Mouse (Mus musculus) layer of hippocampus, postnatal 36 days (tissue): ENCODE data around the gene Angptl8. TPM values are rescaled to one million over a fixed set of nuclear protein-coding genes. Genes with fewer than 3 reads are reported as not detected.
"Not testable (repeated sequence)": the region's sequence is repeated elsewhere in the genome, so short reads cannot be mapped to it uniquely, and the experiment has no call there.

ENCODE experiments used
- DNase-seq, 2 experiments: peaks; one replicate each; pipeline ENCODE4 v3.0.0; 2022
- total RNA-seq, 2 experiments: library from RNA; stranded (reverse); gene quantifications; 2 replicates each; pipeline ENCODE4 v1.2.3; 2021

Gene Angptl8
- total RNA-seq, 2 experiments from 2014 or later, result not detected

DNA sequence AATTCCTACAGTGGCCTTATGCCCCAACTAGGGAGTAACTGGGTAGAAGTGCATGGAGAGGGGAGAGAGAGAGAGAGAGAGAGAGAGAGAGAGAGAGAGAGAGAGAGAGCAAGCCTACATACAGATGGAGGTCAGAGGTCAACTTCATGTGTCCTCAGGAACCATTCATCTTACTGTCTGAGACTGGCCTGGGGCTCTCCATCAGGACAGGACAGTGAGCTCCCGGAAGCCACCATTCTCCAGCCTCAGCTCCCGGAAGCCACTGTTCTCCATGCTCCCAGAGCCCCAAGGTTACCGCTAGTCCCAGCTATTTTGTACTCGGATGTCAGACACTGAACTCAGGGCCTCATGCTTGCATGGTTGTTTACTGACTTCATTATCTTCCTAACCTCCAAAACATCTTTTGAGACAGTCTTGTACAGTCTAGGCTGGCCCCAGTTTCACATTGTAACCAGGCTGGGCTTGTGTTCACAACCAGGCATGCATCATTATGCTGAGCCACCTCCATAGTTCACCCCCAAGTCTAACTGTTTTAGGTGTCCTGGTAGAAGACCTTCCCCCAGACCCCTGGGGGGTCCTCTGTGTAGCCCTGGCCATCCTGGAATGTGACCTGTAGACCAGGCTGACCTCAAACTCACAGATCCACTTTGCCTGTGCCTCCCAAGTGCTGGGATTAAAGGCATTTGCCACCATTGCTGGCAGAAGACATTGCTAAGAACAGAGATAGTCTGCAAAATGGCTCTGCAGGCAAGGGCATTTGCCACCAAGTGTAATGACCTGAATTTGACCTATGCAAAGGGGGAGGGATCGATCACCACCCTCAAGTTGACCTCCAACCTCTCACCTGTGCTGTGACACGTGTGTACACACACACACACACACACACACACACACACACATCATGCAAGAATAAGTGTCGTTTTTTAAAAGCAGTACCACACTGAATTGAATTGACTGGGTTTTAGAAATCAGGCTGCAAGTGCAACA is 14.7 kb downstream of the Angptl8 start:
- DNase-seq, result no peak

DNA sequence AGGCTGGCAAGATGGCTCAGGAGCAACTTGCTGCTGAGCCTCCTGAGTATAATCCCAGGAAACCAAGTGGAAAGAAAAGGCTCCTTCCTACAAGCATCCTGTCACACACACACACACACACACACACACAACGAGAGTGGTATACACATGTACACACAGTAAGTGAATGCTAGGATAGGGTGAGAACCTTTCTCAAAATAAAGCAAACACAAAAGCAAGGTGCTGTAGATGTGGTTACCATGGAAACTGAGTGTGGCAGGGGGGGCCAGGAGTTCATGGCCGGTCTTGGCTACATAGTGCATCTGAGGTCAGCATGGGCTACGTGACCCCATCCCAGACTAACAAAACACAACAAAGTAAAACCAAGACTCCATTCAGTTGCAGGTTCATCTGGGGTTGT is 15.8 kb downstream of the Angptl8 start:
- no peak for DNase-seq

DNA sequence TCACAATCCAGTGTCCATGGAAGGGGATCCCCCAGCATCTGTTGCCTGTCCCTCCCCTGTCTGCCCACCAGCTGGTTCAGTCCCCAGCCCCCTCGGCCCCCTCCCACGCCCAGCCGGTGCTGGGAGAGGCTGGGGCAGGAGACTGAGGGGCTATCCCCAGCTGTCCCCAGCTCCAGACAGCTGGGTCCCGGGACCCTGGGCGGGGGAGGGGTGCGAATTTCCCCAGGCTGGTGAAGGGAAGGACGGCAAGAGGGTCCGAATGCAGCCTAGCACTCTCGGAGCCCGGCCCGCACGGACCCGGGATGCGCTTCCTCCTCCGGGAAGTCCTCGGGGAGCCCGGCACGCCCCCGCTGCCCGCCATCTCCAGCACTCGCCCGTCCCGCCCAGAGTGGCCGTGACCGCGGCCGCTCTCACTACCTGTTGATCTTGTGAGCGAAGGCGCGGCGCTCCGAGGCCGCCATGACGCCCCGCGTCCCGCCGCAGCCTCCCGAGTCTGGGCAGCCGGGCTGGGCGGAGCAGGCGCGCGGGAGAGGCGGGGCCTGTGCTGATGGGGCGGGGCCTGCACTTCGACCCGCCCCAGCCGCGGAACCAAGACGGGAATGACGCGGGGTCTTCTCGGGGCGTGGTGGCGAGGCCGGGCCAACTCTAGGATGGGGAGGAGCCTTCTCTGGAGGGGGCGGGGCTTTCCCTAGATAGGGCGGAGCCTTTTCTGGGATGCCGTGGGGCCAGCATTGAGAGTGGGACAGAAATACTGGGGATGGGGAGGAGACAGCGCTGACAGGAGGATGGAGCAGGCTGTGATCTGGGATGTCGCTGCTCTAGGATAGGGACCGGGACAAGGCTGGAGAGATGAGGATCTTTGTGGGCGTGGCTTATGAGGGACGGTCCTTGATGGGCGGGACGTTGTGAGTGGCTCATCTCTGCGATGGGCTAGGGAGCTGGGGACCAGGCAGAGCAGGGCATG is 17.1 kb downstream of the Angptl8 start, which contains the start of gene Dock6:
Gene Dock6 (minus strand): TSS at position 508 of the 964 bp plus-strand sequence.
- DNase-seq, result peak; percentile 74 to 77

DNA sequence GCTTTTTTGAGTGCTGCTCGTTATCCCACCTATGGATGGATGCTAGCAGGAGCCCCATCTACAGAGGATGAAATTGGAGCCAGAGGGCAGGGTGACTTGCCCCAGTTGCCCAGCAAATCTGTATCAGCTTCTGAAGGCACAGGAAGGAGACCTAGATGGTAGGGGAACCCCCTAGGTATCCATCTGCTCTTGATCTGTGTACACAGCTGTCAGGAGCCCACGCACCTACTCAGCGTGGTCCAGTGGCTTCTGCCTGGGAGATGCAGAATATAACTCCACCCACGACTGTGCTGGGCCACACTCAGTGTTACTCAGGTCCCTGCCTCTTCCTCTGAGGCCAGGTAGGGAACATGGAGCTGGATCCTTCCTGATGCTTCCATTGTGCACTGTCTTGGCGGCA is 18.7 kb downstream of the Angptl8 start:
- DNase-seq, result no peak

DNA sequence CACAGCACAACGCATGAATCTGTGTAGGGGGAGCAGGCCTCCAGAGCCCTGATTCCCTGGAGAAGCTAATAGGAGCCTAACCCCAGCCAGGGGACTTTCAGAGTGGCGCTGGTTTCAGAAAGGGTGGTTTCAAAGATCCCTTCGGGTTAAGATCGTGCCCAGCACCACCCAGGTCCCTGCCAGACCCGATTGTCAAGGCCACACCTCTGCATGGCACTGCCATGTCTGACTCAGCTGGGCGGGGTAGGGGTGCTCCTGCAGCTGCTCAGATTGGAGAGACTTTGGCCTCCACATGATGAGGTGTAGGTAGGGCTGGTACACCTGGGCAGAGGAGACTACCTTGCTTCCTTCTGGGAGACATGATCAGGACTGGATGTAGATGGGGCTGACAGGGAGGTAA is 19.6 kb downstream of the Angptl8 start:
- no peak for DNase-seq

DNA sequence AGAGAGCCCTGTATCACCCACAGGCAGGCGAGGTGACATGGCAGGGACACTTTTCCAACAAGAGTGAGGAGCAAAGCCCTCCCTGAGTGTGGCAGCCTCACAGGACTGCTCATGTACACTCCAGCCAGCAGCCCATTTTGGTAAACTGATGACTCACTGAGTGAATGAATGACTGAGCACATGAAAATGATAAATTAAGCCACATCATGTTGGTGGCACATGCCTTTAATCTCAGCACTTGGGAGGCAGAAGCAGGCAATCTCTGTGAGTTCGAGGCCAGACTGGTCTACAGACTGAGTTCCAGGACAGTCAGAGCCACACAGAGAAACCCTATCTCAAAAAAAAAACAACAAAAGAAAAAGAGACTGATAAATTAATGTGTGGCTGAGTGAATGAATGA is 22.2 kb downstream of the Angptl8 start:
- no peak for DNase-seq

DNA sequence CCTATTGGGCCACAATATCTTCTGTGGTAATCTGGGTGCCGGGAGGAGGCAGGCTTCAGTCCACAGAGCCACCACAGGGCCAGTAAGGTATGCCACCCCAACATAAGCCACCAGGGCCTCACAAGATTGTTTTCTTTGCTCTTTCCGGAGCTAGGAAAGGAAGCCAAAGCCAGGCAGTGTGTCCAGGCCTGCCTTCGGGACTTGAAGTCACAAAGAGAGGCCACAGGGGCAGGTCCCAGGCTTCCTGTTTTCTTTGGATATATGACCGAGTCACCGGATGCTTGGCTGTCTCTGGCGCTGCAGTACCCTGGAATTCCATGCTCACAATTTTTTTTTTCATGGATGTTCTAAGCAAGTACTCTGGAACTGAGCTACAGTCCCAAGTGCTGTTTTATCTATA is 22.8 kb downstream of the Angptl8 start:
- no peak for DNase-seq

DNA sequence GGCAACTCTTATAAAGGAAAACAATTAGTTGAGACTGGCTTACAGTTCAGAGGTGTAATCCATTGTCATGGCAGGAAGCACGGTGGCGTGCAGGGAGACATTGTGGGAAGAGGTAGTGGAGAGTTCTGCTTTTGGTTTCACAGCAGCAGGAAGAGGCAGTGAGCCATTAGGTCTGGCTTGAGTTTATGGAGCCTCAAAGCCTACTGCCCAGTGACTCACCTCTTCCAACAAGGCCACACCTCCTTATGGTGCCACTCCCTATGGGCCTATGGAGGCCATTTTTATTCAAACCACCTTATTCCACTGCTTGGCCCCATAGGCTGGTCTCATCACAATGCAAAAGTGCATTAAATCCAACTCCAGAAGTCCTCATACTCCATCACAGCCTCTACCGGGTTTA is 24.3 kb downstream of the Angptl8 start:
- DNase-seq, result no peak

DNA sequence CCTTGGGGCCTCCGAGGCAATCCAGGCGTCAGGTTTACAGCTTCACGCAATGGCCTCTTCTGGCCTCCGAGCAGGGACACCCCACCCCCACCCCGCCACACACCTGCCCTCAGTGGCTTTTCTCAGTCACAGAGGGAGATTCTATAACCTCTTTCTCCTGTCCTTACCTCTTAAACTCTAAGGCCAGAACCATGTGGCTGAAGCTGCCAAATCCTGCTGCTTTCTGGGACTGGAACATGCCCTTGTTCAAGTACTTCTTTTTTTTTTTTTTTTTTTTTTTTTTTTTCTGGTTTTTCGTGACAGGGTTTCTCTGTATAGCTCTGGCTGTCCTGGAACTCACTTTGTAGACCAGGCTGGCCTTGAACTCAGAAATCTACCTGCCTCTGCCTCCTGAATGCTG is 25.0 kb downstream of the Angptl8 start:
- not testable (repeated sequence) for DNase-seq

DNA sequence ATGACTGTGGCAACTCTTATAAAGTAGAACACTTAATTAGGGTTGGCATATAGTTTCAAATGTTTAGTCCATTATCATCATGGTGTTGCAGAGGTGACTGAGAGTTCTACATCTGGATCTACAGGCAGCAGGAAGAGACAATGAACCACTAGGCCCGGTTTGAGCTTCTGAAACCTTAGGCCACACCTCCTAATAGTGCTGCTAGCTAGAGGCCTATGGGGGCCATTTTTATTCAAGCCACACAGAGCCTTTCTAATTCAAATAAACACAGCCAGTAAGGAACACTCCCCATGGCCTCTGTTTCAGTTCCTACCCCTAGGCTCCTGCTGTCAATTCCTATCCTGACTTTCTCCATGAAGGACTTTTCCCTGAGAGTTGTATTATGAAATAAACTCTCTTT is 26.9 kb downstream of the Angptl8 start:
- no peak for DNase-seq

DNA sequence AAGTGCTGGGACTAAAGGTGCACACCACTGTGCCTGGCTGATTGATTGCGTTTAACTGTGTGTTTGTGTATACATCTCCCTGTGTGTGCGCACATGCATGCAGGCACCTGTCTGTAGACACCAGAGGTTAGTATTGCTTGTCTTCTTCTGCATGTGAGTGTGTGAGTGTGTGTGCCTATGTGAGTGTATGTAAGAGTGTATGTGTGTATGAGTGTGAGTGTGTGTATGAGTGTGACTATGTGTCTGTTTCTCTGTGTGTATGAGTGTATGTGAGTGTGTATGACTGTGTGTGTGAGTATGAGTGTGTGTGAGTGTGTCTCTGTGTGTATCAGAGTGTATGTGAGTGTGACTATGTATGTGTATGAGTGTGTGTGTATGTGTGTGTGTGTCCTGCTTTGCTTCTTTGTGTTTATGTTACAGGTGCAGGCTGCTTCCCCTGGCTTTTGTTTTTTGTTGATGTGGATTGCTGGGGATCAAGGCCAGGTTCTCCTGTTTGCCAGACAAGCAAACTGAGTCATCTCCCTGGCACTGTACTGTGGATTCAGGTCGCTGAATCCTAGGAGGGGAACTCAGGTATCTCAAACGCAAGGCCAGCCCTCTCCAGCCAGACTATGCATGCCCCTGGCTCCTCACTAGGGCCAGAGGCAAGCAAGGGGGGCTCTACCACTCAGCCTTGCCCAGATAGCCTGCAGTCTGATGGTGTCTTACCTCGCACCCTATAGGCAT is 30.5 kb downstream of the Angptl8 start:
- DNase-seq, result no peak

DNA sequence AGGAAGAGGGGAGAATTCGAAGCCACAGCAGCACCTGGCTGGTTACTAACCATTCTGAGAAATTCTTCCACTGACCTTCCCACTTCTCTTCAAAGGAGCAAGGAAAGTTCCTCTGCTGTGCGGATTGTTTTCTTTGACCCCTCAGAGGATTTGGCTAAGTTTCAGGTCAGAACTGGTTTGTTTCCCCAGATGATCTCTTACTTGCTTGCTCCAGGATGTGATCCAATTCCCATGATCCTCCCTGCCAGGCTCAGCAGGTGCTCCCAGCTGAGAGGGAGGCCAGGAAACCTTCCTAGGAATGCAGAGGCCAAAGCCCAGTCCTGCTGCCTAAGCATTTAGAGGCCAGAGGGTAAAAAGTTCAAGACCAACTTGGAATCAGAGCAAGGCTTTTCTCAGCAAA is 31.3 kb downstream of the Angptl8 start:
- DNase-seq, result no peak

DNA sequence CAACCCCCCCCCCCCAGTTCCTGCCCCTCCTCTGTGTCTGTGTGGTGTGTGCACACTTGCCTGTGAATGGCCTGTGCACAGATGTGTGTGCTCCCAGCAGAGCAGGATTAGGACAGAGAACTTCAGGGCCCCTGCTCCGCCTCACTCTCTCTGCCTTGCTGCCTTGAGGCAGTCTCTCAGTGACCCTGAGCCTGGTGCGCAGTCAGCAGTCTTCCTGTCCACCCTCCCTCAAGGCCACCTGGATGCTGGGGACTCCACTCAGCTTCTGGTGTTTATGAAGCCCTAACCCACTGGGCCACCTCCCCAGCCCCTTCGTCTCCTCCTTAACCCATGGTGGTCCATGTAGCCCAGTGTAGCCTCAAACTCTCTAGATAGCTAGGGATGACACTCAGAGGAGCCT is 32.4 kb downstream of the Angptl8 start:
- no peak for DNase-seq

DNA sequence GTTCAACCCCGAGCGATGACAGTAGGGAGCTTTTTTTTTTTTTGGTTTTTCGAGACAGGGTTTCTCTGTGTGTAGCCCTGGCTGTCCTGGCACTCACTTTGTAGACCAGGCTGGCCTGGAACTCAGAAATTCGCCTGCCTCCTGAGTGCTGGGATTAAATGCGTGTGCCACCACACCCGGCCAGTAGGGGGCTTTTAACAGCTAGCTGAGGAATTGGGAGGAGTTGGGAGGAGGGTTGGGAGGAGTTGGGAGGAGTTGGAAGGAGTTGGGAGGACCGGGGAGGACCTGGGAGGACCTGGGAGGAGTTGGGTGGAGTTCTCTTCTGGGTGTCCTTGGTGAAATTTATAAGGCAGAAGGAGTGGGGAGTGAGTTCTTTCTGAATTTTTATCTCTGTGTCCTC is 34.0 kb downstream of the Angptl8 start:
- DNase-seq, result peak; percentile 31 to 50

DNA sequence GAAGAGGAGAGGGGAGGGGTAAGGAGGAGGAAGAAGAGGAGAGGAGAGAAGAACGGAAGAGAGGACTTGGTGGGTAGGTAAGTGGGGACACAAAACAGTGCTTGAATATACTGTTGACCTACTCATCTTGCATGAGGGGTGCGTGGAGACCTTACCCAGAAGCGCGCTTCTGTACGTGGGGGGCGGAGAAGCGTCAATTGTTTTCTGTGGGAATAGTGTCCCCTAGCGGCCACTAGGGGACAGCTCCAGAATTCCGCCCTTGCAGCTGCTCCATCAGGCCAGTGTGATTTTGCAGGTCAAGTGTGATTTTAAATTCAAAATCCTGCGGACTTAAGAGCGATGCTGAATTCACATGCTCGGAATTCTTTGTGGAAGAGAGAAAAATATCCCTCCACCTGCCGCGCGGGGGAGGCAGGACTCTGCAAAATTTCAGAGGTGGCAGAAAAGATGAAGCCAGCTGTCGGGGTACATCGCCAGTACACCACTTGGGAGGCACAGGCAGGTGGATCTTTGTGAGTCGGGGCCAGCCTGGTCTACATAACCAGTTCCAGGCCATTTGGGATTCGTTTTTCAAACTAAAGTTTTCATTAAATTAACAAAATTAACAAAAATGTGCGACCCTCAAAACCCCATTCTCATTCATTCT is 35.7 kb downstream of the Angptl8 start:
- peak; percentile 36 to 40 for DNase-seq

DNA sequence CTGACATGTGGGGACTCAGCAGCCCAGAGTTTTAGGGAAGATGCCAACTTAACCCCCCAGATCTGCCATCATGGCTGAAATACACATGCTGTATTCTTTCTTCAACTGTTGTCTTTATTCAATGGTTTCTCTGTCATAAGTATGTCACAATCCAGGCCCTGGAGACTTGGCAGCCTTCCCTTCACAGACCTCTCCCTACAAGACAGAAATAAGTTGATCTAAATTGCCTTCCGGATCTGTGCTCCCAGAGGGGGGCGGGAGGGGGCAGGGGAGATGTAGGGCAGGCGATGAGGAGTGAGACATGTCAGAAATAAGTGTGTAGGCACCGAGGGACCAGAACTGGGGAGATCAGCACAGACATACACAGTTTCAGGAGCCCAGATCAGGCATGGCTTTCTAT is 36.9 kb downstream of the Angptl8 start:
- DNase-seq, result no peak

DNA sequence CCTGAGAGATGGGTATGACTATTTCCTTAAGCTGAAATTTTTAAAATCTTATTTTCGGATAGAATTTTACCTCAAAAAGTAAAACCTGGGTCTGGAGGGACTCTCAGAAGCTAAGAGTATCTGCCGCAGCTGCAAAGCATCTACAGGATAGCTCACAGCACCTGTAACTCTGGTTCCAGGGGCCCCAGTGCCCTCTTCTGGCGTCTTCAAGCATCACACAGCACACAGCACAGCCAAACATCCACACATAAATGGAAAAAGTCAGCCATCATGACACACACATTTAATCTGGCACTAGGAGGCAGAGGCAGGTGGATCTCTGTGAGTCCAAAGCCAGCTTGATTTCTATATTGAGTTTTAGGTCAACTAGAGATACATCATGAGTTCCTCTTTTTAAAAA is 41.3 kb downstream of the Angptl8 start:
- DNase-seq, result no peak
